Mouse (Mus musculus): ENCODE data around the gene Dip2c. TPM values are rescaled to one million over a fixed set of nuclear protein-coding genes. Genes with fewer than 3 reads are reported as not detected.

Gene Dip2c
- total and polyA plus RNA-seq, 3 experiments = 0.04 to 0.14 (median 0.08) TPM

- TF ChIP-seq CTCF (conservative IDR thresholded peaks at IDR 0.05 in 1 of 2, IDR thresholded peaks at IDR 0.05 in 1 of 2; ENCODE audit: low read depth in 2 of 2, low read length in 2 of 2) (no peak), EP300 (IDR thresholded peaks at IDR 0.05; ENCODE audit: low read length) (no peak), CHD2 (IDR thresholded peaks at IDR 0.05; ENCODE audit: low read length) (peak; percentile 50; the same call in 1 of the 2 replicates), ZNF384 (IDR thresholded peaks at IDR 0.05; ENCODE audit: low read depth, low read length) (no peak), ELF1 (IDR thresholded peaks at IDR 0.05; ENCODE audit: low read depth, low read length) (peak; percentile 25; the same call in 1 of the 2 replicates)
- no peaks in the 10 kb centered on the region for H3K79me2 ChIP-seq (replicated peaks; ENCODE audit: control insufficient read depth, extremely low read depth, insufficient read depth, poor library complexity, severe bottlenecking)
Measured at GRCm38 (mm10) chr13:9637949-9638348, 361.6 kb downstream of the Dip2c start.

GRCm38 (mm10) chr13:9648716-9649115 lies 372.4 kb downstream of the Dip2c start:
- H3K9me3 ChIP-seq (replicated peaks; ENCODE audit: low read length) = no peaks in the 10 kb centered on the region
- no peak overlapping the region for H3K4me3 ChIP-seq (replicated peaks in 1 of 3; ENCODE audit: low read depth in 2 of 3, low read length in 2 of 3, poor library complexity in 1 of 3)
- no peaks in the 10 kb centered on the region for H3K27me3 ChIP-seq (replicated peaks)
- DNase-seq (ENCODE audit: extremely low read depth) = no peak
- in situ Hi-C loops (cut with MboI; ENCODE audit: low pct_ligation_motif_present, low pct_unique_long_range_greater_than_20kb, low sequenced_read_pairs) = no loop called here
- no peaks in the 10 kb centered on the region for H3K79me2 ChIP-seq (replicated peaks; ENCODE audit: control insufficient read depth, extremely low read depth, insufficient read depth, poor library complexity, severe bottlenecking)
- no peaks in the 10 kb centered on the region for H3K36me3 ChIP-seq (replicated peaks in 1 of 2; ENCODE audit: control insufficient read depth in 1 of 2, insufficient read depth in 1 of 2, low read length in 1 of 2)
- no peak overlapping the region for H3K4me2 ChIP-seq (ENCODE audit: insufficient read depth, low read depth, poor library complexity, severe bottlenecking)
- no peak for TF ChIP-seq KAT2A (IDR thresholded peaks at IDR 0.05; ENCODE audit: insufficient replicate concordance, low read length)
- TF ChIP-seq ZKSCAN1 (IDR thresholded peaks at IDR 0.05; ENCODE audit: borderline replicate concordance, low read depth, low read length) = no peak
- TF ChIP-seq SMC3 (IDR thresholded peaks at IDR 0.05; ENCODE audit: low read depth, low read length) = no peak
- no peak for TF ChIP-seq POLR2A (IDR thresholded peaks at IDR 0.05; ENCODE audit: low read depth, low read length)
- TF ChIP-seq NELFE (IDR thresholded peaks at IDR 0.05; ENCODE audit: low read depth, low read length) = no peak
- TF ChIP-seq ETS1 (conservative IDR thresholded peaks at IDR 0.05; ENCODE audit: low read depth, low read length) = no peak
- no peak for TF ChIP-seq MAX (IDR thresholded peaks at IDR 0.05; ENCODE audit: low read length)
- no peak for TF ChIP-seq GABPA (IDR thresholded peaks at IDR 0.05; ENCODE audit: insufficient replicate concordance, low read depth, low read length)
- TF ChIP-seq RAD21 (IDR thresholded peaks at IDR 0.05; ENCODE audit: low read depth, low read length) = no peak
- TF ChIP-seq MEF2A (IDR thresholded peaks at IDR 0.05; ENCODE audit: borderline replicate concordance, low read depth, low read length) = no peak
- no peak for TF ChIP-seq MAFK (IDR thresholded peaks at IDR 0.05; ENCODE audit: insufficient replicate concordance, low read length)
- no peak for TF ChIP-seq USF1 (IDR thresholded peaks at IDR 0.05; ENCODE audit: low read depth, low read length)
- no peak for TF ChIP-seq UBTF (IDR thresholded peaks at IDR 0.05; ENCODE audit: low read depth, low read length)
- no peak for TF ChIP-seq SIN3A (IDR thresholded peaks at IDR 0.05; ENCODE audit: low read length)
- no peak overlapping the region for H3K27ac ChIP-seq (ENCODE audit: insufficient read depth, low read depth)
- no peak overlapping the region for H3K9ac ChIP-seq (ENCODE audit: insufficient read depth, low read depth)
- H3K4me1 ChIP-seq (ENCODE audit: control insufficient read depth in 1 of 2, insufficient read depth in 2 of 2) = no peaks in the 10 kb centered on the region
- dilution Hi-C loops (cut with MboI; ENCODE audit: extremely low pct_ligation_motif_present, extremely low pct_unique_long_range_greater_than_20kb, low sequenced_read_pairs) = no loop called here

More at GRCm38 (mm10) chr13:9637949-9638348, 361.6 kb downstream of the Dip2c start:
- in situ Hi-C loops (cut with MboI; ENCODE audit: low pct_ligation_motif_present, low pct_unique_long_range_greater_than_20kb, low sequenced_read_pairs) = loop anchor here (10.0 kb wide), 1 partner anchor 453 kb away; no protein-coding TSS in a partner anchor
- dilution Hi-C loops (cut with MboI; ENCODE audit: extremely low pct_ligation_motif_present, extremely low pct_unique_long_range_greater_than_20kb, low sequenced_read_pairs) = no loop called here
- no peaks in the 10 kb centered on the region for H3K9me3 ChIP-seq (replicated peaks; ENCODE audit: low read length)
- no peaks in the 10 kb centered on the region for H3K36me3 ChIP-seq (replicated peaks in 1 of 2; ENCODE audit: control insufficient read depth in 1 of 2, insufficient read depth in 1 of 2, low read length in 1 of 2)
- H3K4me3 ChIP-seq (replicated peaks in 1 of 3; ENCODE audit: low read depth in 2 of 3, low read length in 2 of 3, poor library complexity in 1 of 3) = no peak overlapping the region
- H3K4me2 ChIP-seq (ENCODE audit: insufficient read depth, low read depth, poor library complexity, severe bottlenecking) = no peak overlapping the region
- H3K27ac ChIP-seq (ENCODE audit: insufficient read depth, low read depth) = no peak overlapping the region
- no peaks in the 10 kb centered on the region for H3K27me3 ChIP-seq (replicated peaks)
- H3K4me1 ChIP-seq (ENCODE audit: control insufficient read depth in 1 of 2, insufficient read depth in 2 of 2) = peaks cover 0 to 26% of the 10 kb centered on the region in 2 experiments; a peak in 2 of 4 replicates
- DNase-seq (ENCODE audit: extremely low read depth) = no peak
- no peak overlapping the region for H3K9ac ChIP-seq (ENCODE audit: insufficient read depth, low read depth)
